Mouse (Mus musculus): ENCODE results near the gene Asic1. TPM values are rescaled to one million over a fixed set of nuclear protein-coding genes. Genes with fewer than 3 reads are reported as not detected.
A peak's percentile ranks its signal among the peaks of the same experiment; 100 is the strongest.
"Not testable (repeated sequence)": the region's sequence is repeated elsewhere in the genome, so short reads cannot be mapped to it uniquely, and the experiment has no call there.

The Asic1 gene
- total RNA-seq, 2 experiments from 2014 or later: 66.7 to 81.0 TPM

DNA sequence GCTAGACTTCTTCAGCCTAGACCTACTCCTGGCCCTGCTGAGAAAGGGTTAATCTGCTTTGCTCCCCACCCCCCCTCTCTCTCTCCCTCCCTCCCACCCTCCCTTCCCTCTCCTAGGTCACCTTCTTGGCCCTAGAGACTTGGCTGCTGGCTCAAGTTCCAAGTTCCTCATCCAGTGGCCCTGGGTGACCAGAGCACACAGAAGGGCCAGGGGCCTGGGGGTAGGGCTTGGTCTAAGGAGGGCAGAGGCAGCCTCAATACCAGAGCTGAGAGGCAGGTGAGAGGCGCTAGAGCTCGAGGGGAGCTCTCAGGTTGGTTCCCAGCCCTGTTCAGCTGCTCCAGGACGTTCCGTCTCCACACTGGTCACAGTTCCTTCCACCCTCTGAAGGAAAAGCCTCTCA, 20.8 kb downstream of the Asic1 start:
- intact Hi-C loops (cut with DNase I): no loop called here
- Histone ChIP-seq H3K27ac (no peak overlapping the region), H3K4me3 (no peak overlapping the region)
- no peak for DNase-seq (ENCODE audit: extremely low spot score in 1 of 2, low spot score in 2 of 2)
- no peak for TF ChIP-seq CTCF (IDR thresholded peaks at IDR 0.05)

DNA sequence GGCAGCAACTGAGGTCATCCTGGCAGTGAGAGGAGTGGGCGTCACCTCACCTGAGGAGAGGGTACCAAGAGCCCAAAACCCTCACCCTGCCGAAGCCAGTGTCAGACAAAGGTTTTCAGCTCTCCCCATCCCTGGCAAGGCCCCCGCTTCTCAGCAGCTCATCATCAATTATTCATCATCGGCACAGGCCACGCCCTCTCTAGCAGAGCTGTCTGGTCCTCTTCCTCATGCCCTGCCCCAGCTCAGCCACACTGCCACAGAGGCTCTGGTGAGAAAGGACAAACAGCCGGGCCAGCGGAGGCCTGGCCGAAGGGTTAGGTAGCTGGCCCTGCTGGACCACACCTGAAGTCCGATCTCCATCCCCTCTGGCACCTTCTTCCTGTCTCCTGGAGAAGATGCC, 21.8 kb downstream of the Asic1 start:
- Histone ChIP-seq H3K27ac (no peak overlapping the region), H3K4me3 (no peak overlapping the region)
- no peak for DNase-seq (ENCODE audit: extremely low spot score in 1 of 2, low spot score in 2 of 2)
- intact Hi-C loops (cut with DNase I): no loop called here
- no peak for TF ChIP-seq CTCF (IDR thresholded peaks at IDR 0.05)

DNA sequence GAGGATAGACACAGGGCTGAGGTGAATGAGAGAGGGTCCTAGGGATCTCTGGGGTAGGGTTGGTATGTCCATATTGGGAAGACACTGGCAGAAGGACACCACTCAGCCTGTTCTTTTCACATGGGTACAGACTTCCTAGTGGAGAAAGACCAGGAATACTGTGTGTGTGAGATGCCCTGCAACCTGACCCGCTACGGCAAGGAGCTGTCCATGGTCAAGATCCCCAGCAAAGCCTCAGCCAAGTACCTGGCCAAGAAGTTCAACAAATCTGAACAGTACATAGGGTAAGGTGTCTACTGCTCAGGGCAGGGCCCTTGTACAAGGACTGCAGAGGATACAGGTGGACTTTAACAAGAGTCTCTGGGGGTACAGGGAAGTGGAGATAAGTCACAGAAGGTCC, 27.1 kb downstream of the Asic1 start:
- no peak for DNase-seq (ENCODE audit: extremely low spot score in 1 of 2, low spot score in 2 of 2)
- no peak overlapping the region for H3K4me3 ChIP-seq
- no peak for TF ChIP-seq CTCF (IDR thresholded peaks at IDR 0.05)
- no peak overlapping the region for H3K27ac ChIP-seq
- intact Hi-C loops (cut with DNase I): no loop called here

DNA sequence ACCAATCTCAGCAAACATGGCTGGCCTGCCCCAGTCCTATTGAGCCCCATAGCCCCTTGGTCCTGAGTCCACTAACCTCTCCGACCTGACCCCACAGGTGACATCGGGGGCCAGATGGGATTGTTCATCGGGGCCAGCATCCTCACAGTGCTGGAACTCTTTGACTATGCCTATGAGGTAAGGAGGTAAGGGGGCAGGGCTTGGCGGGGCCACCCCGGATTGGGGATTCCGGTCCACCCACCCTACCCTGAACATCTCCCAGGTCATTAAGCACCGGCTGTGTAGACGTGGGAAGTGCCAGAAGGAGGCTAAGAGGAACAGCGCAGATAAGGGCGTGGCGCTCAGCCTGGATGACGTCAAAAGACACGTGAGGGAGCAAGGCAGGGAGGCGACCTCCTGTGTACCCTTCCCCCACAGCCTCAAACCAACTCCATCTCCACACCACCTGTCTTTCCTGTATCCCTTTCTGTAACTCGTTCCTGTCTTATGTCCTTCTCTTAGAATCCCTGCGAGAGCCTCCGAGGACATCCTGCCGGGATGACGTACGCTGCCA, 28.4 kb downstream of the Asic1 start:
- intact Hi-C loops (cut with DNase I): no loop called here
- TF ChIP-seq CTCF (IDR thresholded peaks at IDR 0.05): no peak
- Histone ChIP-seq H3K27ac (peak overlapping the region; percentile 37), H3K4me3 (no peak overlapping the region)
- DNase-seq (ENCODE audit: extremely low spot score in 1 of 2, low spot score in 2 of 2): no peak

DNA sequence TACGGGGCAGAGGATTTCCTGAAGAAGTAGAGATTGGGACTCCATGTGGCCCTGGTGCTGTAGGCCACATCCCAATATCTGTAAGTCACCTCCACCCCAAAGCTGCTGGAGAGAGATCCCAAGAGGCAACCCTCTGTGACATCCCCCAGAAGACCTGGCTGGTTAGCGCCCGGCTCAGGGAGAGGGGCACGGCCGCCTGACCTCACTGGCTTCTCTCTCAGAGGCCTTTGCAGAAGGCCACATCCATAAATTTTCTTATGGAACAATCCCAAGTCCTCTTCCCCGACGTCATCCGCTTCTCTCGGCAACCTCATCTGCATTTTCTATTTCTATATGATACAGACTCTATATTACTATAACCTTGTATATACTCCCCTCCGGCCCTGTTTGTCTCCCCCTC, 29.5 kb downstream of the Asic1 start:
- intact Hi-C loops (cut with DNase I): no loop called here
- H3K4me3 ChIP-seq: no peak overlapping the region
- DNase-seq (ENCODE audit: extremely low spot score in 1 of 2, low spot score in 2 of 2): no peak
- H3K27ac ChIP-seq: no peak overlapping the region; the same call in 1 of the 2 replicates
- no peak for TF ChIP-seq CTCF (IDR thresholded peaks at IDR 0.05)

DNA sequence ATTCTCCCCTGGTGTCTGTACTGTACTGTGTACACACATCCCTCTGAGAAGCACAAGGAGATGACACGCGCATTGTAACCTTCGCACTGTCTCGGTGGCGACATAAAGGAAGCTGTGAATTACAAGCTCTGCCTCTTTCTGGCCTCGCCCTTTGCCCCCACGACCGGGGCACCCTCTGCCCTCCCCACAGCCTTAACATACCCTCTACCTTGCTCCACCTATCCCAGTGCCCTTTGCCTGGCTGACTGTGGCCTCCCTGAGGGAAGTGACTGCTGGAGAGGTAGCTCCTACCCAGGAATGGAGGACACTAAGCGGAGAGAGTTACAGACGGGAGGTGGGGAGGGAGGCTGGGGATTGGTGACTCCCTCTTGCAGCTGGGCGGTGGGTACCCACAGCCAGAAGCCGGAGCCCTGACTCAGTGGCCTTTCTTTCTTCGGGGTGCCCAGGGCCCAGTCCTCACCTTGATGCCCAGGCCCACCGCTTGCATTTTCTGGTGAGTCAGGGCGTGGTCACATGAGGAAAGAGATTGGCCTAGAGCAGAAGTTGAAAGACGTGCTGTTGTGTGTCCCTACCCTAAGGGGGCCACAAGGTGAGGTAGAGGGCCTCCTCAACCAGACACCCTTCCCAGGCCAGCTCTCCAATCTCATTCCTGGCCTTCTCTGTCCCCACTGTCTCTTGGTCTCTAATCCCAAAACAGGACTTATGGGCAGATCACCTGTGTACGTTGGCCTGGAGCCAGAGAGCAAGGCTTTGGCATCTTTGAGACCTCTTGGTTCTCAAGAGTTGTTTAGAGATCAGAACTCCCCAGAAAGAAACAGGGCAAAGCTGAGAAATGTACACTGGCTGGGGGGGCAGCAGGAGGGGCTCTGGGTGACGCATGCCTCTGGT, 30.3 kb downstream of the Asic1 start:
- intact Hi-C loops (cut with DNase I): no loop called here
- DNase-seq (ENCODE audit: extremely low spot score in 1 of 2, low spot score in 2 of 2): no peak
- Histone ChIP-seq H3K27ac (no peak overlapping the region; the same call in 1 of the 2 replicates), H3K4me3 (no peak overlapping the region)
- no peak for TF ChIP-seq CTCF (IDR thresholded peaks at IDR 0.05)

DNA sequence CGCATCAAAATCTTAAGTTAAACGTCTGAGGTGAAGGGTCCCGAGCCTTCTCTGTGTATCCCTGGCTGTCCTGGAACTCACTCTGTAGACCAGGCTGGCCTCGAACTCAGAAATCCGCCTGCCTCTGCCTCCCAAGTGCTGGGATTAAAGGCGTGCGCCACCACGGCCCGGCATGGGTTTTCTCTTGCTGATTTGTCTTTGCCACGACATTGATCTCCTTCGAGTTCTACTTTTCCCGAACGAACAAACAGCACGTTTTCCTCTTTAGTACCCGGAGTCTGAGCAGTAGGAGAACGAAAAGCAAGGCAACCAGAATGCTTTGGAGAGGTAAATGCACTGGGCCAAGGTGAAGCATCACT, 31.5 kb downstream of the Asic1 start:
- intact Hi-C loops (cut with DNase I); DNase-seq (ENCODE audit: extremely low spot score in 1 of 2, low spot score in 2 of 2): not testable (repeated sequence)
- Histone ChIP-seq H3K4me3 (peak overlapping the region; percentile 98), H3K27ac (peak overlapping the region; percentile 99)

DNA sequence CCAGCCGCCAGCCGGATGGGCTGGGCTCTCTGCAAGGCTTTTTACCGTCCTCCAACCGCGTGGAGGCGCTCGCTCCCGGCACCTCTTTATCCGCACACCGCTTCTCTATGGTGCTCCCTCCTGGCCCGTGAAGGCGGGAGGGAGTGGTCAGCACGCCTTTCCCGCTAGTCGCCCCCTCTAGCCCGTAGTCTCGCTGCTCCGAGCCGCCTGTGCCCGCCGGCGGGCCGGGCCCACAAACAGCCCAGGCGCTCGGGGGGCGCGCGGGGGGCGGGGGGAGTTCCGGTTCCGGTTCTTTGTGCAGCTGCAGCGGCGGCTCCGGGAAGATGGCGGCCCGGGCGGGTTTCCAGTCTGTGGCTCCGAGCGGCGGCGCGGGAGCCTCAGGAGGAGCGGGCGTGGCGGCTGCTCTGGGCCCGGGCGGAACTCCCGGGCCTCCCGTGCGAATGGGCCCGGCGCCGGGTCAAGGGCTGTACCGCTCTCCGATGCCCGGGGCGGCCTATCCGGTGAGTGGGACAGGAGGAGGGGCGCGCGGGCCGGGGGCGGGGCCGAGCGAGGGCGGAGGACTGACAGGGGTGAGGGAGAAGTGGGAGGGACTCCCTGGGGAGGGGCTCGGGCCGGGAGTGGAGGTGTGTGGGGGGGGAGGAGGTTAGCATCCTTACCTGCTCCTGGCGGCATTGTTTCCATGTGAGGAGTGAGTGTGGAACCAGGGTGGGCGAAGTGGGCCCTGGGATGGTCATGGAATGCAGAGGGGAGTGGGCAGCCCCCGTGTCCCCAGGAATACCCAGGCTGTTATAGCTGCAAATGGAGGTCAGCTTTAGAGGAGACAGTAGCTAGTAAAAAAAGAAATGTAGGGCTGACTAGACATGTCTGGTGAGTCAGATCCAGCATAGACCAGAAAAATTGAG, 32.1 kb downstream of the Asic1 start, which contains the start of gene Smarcd1:
TSS of gene Smarcd1 (plus strand) at position 131 of the 902 bp plus-strand sequence.
- peak within 1 kb of the TSS; percentile 99 for H3K27ac ChIP-seq

DNA sequence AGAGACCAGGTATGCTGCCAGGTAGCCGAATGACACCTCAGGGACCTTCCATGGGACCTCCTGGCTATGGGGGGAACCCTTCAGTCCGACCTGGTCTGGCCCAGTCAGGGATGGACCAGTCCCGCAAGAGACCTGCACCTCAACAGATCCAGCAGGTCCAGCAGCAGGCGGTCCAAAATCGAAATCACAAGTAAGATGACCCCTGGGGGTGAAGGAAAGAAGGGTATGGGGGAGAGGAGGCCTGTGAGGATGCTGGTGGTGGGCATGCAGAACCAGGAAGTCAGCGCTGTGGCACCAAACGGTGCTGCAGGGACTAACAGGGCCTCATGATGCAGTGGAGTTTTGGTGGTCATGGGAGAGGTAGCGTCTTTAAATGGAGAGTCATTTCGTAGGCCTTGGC, 32.9 kb downstream of the Asic1 start:
- intact Hi-C loops (cut with DNase I): loop anchor here (2.0 kb wide), 1 partner anchor 14 kb away; the partner anchor contains the start of gene Gpd1
- no peak; the same call in 1 of the 2 replicates for TF ChIP-seq CTCF (IDR thresholded peaks at IDR 0.05)
- H3K27ac ChIP-seq: peak overlapping the region; percentile 99
- peak in 1 of 2 experiments; percentile 23 for DNase-seq (ENCODE audit: extremely low spot score in 1 of 2, low spot score in 2 of 2)
- peak overlapping the region; percentile 98 for H3K4me3 ChIP-seq

More for the DNA sequence above, 32.1 kb downstream of the Asic1 start, which contains the start of gene Smarcd1:
- intact Hi-C loops (cut with DNase I): loop anchor here (2.0 kb wide), 1 partner anchor 15 kb away; the partner anchor contains the start of gene Gpd1
- TF ChIP-seq CTCF (IDR thresholded peaks at IDR 0.05): peak; percentile 92
- peak; percentile 95 to 97 for DNase-seq (ENCODE audit: extremely low spot score in 1 of 2, low spot score in 2 of 2)
- peak within 1 kb of the TSS; percentile 98 for H3K4me3 ChIP-seq

DNA sequence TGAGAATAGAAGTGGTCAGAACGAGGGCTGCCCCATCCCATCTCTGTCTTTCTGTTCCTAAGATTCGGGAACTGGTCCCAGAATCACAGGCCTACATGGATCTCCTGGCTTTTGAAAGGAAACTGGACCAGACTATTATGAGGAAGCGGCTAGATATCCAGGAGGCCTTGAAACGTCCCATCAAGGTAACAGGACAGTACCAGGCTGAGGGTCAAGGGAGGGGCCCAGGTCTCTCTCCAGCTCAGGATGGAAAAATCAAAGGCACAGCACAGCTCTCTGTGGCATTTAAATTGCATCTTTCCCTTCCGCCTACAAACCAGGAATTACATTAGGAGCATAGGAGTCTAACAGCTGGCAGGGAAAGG, 33.5 kb downstream of the Asic1 start:
- Histone ChIP-seq H3K27ac (peak overlapping the region; percentile 99), H3K4me3 (peak overlapping the region; percentile 98)
- no peak for TF ChIP-seq CTCF (IDR thresholded peaks at IDR 0.05)
- intact Hi-C loops (cut with DNase I): loop anchor here (2.0 kb wide), 2 partner anchors 13 to 21 kb away; partner anchors contain the start of genes Cox14 and Gpd1
- no peak for DNase-seq (ENCODE audit: extremely low spot score in 1 of 2, low spot score in 2 of 2)

DNA sequence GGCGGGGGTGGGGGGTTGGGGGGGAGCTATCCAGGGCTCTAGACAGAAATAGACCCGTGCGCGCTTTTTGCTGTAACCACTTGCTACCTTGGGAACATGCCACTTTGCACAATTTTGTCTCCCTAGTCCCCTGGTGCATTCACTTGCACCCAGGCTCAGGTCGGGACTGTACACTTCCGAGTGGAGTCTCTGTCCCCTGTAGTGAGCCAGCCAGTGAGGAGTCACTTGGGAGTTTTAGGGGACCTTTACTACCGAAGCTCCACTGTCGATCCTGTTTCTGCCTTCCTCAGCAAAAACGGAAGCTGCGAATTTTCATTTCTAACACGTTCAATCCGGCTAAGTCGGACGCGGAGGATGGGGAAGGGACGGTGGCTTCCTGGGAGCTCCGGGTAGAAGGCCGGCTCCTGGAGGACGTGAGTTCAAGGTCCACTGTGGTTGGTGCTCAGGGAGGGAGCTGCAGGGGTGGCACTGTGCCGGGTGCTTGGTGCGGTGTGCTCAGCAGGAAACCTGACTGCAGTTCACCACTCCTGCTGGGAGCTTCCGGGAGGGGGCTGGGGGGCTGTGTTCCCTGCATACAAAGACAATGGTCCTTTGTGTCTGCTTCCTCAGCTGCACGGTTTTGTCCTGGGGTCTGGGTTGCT, 34.0 kb downstream of the Asic1 start:
- TF ChIP-seq CTCF (IDR thresholded peaks at IDR 0.05): no peak
- H3K27ac ChIP-seq: peak overlapping the region; percentile 99
- peak; percentile 44 to 53 for DNase-seq (ENCODE audit: extremely low spot score in 1 of 2, low spot score in 2 of 2)
- intact Hi-C loops (cut with DNase I): loop anchor here (2.0 kb wide), 1 partner anchor 21 kb away; the partner anchor contains the start of gene Cox14
- H3K4me3 ChIP-seq: peak overlapping the region; percentile 43
